Mouse (Mus musculus): ENCODE measurements around the gene Eme1.

Eme1 gene

GRCm38 (mm10) chr11:94598437-94599120 lies 55.2 kb downstream of the Eme1 start:
- peak; percentile 32 for DNase-seq (ENCODE audit: low spot score)

- no peak for DNase-seq (ENCODE audit: low spot score)
Observed at GRCm38 (mm10) chr11:94597319-94597718, 56.4 kb downstream of the Eme1 start.

- peak; percentile 42 for DNase-seq (ENCODE audit: low spot score)
Observed at GRCm38 (mm10) chr11:94596311-94596852, 57.4 kb downstream of the Eme1 start.

All from yolk sac, embryonic 10.5 days (tissue).